Mouse (Mus musculus) effector memory CD4-positive, alpha-beta T cell, adult 7 months (primary cell): ENCODE results near the gene Jade1. TPM values are rescaled to one million over a fixed set of nuclear protein-coding genes. Genes with fewer than 3 reads are reported as not detected.

ENCODE experiments used
- polyA plus RNA-seq: library from polyadenylated mRNA; unstranded; fragments of 100-300 nt; shearing (Covaris generic); gene quantifications from one replicate; pipeline ENCODE4 v1.2.1, GENCODE M21; 2017

Jade1 gene
- 34.9 TPM for polyA plus RNA-seq

GRCm38 (mm10) chr3:41555491-41556381, at the start of gene Jade1:
Gene Jade1, plus strand, starts transcription at chr3:41555731.

Other genes with a start within 250 kb of the Jade1 start
- 9.8 TPM for gene Sclt1, start 186.8 kb downstream of the Jade1 start, polyA plus RNA-seq
- 12.9 TPM for gene D3Ertd751e, start 186.9 kb downstream of the Jade1 start, polyA plus RNA-seq